ENCODE assay signal across 15 mouse cellular contexts in genomic region chr1:84085361-84085760, GRCm38 (mm10).
"Had no signal": no experiment of that assay in that cellular context is flagged by ENCODE, and none has a peak within 500 bp of the region (broad histone marks: within the 10 kb centered on the region; RNA-seq: fewer than 3 reads in every experiment).

No protein-coding gene starts in this region.

- H3K4me3 ChIP-seq: layer of hippocampus, adult 2 months; limb, embryonic 10.5 days; liver, embryonic 13.5 days; lung, embryonic 15.5 days; megakaryocyte, embryonic 14.5 days; midbrain, embryonic 15.5 days; neural tube, embryonic 12.5 days had no signal

- H3K36me3 ChIP-seq: limb, embryonic 10.5 days; liver, embryonic 13.5 days; lung, embryonic 15.5 days; midbrain, embryonic 15.5 days; neural tube, embryonic 12.5 days had no signal

- H3K27me3 ChIP-seq: liver, embryonic 13.5 days; lung, embryonic 15.5 days; megakaryocyte, embryonic 14.5 days; midbrain, embryonic 15.5 days; neural tube, embryonic 12.5 days had no signal

- H3K9ac ChIP-seq: liver, embryonic 13.5 days; liver, postnatal 0 days; lung, embryonic 15.5 days; midbrain, embryonic 15.5 days; neural tube, embryonic 12.5 days had no signal

- H3K4me1 ChIP-seq: limb, embryonic 10.5 days; liver, embryonic 13.5 days; lung, embryonic 15.5 days; megakaryocyte, embryonic 14.5 days; midbrain, embryonic 15.5 days; neural tube, embryonic 12.5 days had no signal

- DNase-seq: kidney, postnatal 10 days; kidney, postnatal 4 days; liver, embryonic 13.5 days; liver, postnatal 0 days; lung, postnatal 14 days; thymus, postnatal 4 days had no signal

- ATAC-seq: liver, postnatal 0 days; midbrain, embryonic 15.5 days had no signal

- H3K4me2 ChIP-seq: liver, embryonic 13.5 days; lung, embryonic 15.5 days; midbrain, embryonic 11.5 days; midbrain, embryonic 15.5 days; neural tube, embryonic 12.5 days had no signal

- H3K27ac ChIP-seq: layer of hippocampus, adult 2 months; limb, embryonic 10.5 days; liver, embryonic 13.5 days; lung, embryonic 15.5 days; macrophage; midbrain, embryonic 15.5 days; neural tube, embryonic 12.5 days; stomach, postnatal 0 days had no signal

- H3K9me3 ChIP-seq: limb, embryonic 10.5 days; liver, embryonic 13.5 days; lung, embryonic 15.5 days; midbrain, embryonic 15.5 days; neural tube, embryonic 12.5 days had no signal
